In genomic region chr14:79516243-79516610, GRCm38 (mm10) we compare ENCODE assay signal across 11 mouse cellular contexts. TPM values are rescaled to one million over a fixed set of nuclear protein-coding genes. Genes with fewer than 3 reads are reported as not detected.
DNase-seq lines count a peak whose midpoint lies in the region; ATAC-seq and TF ChIP-seq lines count a peak whose summit lies in the region.
"Had no signal": no experiment of that assay in that cellular context is flagged by ENCODE, and none has a peak within 500 bp of the region (broad histone marks: within the 10 kb centered on the region; RNA-seq: fewer than 3 reads in every experiment).

No protein-coding gene starts in this region.

- H3K4me3 ChIP-seq in kidney, postnatal 0 days (replicated peaks; ENCODE audit: low read depth, low read length), result 0 out of 2 replicates have a peak overlapping the region, but pooled peaks have one; percentile 12
- H3K4me3 ChIP-seq in bone marrow, adult 2 months (replicated peaks; ENCODE audit: control insufficient read depth, low read depth, low read length), result peak overlapping the region; percentile 66
- H3K4me3 ChIP-seq in liver, embryonic 16.5 days (ENCODE audit: low read depth, low read length), result peak overlapping the region; percentile 53

- DNase-seq in kidney, postnatal 0 days (ENCODE audit: low spot score), result no peak
- DNase-seq in kidney, postnatal 25 days, result no peak
- DNase-seq in A20 (ENCODE audit: low read depth, low spot score), result peak; percentile 70
- DNase-seq in layer of hippocampus, adult 8-10 months (ENCODE audit: low spot score in 2 of 2), result no peak
- DNase-seq in cerebellum, adult 8-10 months, result no peak
- DNase-seq in left cerebral cortex, postnatal 25 days (ENCODE audit: low spot score in 2 of 2), result no peak
- DNase-seq: forebrain, postnatal 0 days; kidney, postnatal 14 days had no signal

- H3K4me2 ChIP-seq in kidney, postnatal 0 days (ENCODE audit: low read length), result peak overlapping the region; percentile 33
- H3K4me2 ChIP-seq in liver, embryonic 16.5 days (ENCODE audit: low read depth, low read length), result peak overlapping the region; percentile 58

- peak overlapping the region; percentile 23; the same call in 1 of the 2 replicates for H3K9ac ChIP-seq in kidney, postnatal 0 days (ENCODE audit: low read depth, low read length)
- peak overlapping the region; percentile 42 for H3K9ac ChIP-seq in liver, embryonic 16.5 days (ENCODE audit: low read depth, low read length)
- H3K9ac ChIP-seq: forebrain, postnatal 0 days had no signal

- H3K27ac ChIP-seq in kidney, postnatal 0 days, result peak overlapping the region; percentile 82; the same call in 1 of the 2 replicates
- peak overlapping the region; percentile 21; the same call in 1 of the 2 replicates for H3K27ac ChIP-seq in bone marrow, adult 2 months (ENCODE audit: control insufficient read depth, insufficient read depth, low read depth, low read length, poor library complexity)
- H3K27ac ChIP-seq in liver, embryonic 16.5 days (ENCODE audit: low read length), result peak overlapping the region; percentile 72

- H3K27me3 ChIP-seq in kidney, postnatal 0 days (ENCODE audit: insufficient read depth, low read length), result no peaks in the 10 kb centered on the region
- H3K27me3 ChIP-seq in liver, embryonic 16.5 days (ENCODE audit: control insufficient read depth, insufficient read depth, low read depth, low read length), result no peaks in the 10 kb centered on the region
- H3K27me3 ChIP-seq: Patski had no signal

- intact Hi-C loops in left cerebral cortex, postnatal 25 days (cut with DNase I), result no loop called here

- no peaks in the 10 kb centered on the region for H3K9me3 ChIP-seq in kidney, postnatal 0 days (replicated peaks; ENCODE audit: low read length)
- H3K9me3 ChIP-seq in liver, embryonic 16.5 days (replicated peaks; ENCODE audit: control insufficient read depth, low read length), result no peaks in the 10 kb centered on the region

- H3K36me3 ChIP-seq in kidney, postnatal 0 days (ENCODE audit: insufficient read depth, low read length), result no peaks in the 10 kb centered on the region
- no peaks in the 10 kb centered on the region for H3K36me3 ChIP-seq in liver, embryonic 16.5 days (ENCODE audit: control insufficient read depth, insufficient read depth)

- peaks cover 10% of the 10 kb centered on the region; the same call in 1 of the 2 replicates for H3K4me1 ChIP-seq in kidney, postnatal 0 days (replicated peaks; ENCODE audit: insufficient read depth, low read length)
- H3K4me1 ChIP-seq in bone marrow, adult 2 months (ENCODE audit: control insufficient read depth, insufficient read depth, low read length), result no peaks in the 10 kb centered on the region; the same call in 1 of the 2 replicates
- peaks cover 52% of the 10 kb centered on the region for H3K4me1 ChIP-seq in liver, embryonic 16.5 days (ENCODE audit: control insufficient read depth, low read depth, low read length)

- TF ChIP-seq CTCF in kidney, postnatal 0 days (IDR thresholded peaks at IDR 0.05; ENCODE audit: low read depth), result no peak
- TF ChIP-seq CTCF in bone marrow, adult 2 months (IDR thresholded peaks at IDR 0.05; ENCODE audit: control insufficient read depth, insufficient read depth, low read length), result no peak

- no peak for ATAC-seq in kidney, postnatal 0 days (replicated peaks; ENCODE audit: low FRiP score, low read depth)
- no peak for ATAC-seq in liver, embryonic 16.5 days (ENCODE audit: low read depth)
- ATAC-seq: forebrain, postnatal 0 days; Patski had no signal

- no peak for TF ChIP-seq POLR2A in bone marrow, adult 2 months (IDR thresholded peaks at IDR 0.05; ENCODE audit: borderline replicate concordance, control insufficient read depth, low read depth, low read length)

- whole genome bisulfite sequencing in kidney, postnatal 0 days, result 77% methylated on average over 5 of the region's 5 CpGs
- WGBS in bone marrow, adult 2 months, result 1% methylated on average over 5 of the region's 5 CpGs
- 16% methylated on average over 5 of the region's 5 CpGs for WGBS in liver, embryonic 16.5 days (ENCODE audit: insufficient replicate concordance)

RNA-seq across cellular contexts. Expression of gene Wbp4, which starts 34.9 kb away (rescaled TPM):
- 46.8 and 47.6 TPM in 2 replicates for polyA plus RNA-seq in kidney, postnatal 0 days (2015; fragmentation: Nextera tagmentation; extraction: Ambion mirVana)
- polyA plus RNA-seq in bone marrow, adult 2 months (2011; ENCODE audit: insufficient read depth, insufficient read length, low replicate concordance, missing spikeins), result 22.6 and 24.5 TPM in 2 replicates
- polyA plus RNA-seq in liver, embryonic 16.5 days (2015; fragmentation: Nextera tagmentation; extraction: Ambion mirVana), result 13.0 and 13.1 TPM in 2 replicates
- 10 to 100 TPM; 47.9 to 53.4 (median 48.8) TPM for total RNA-seq in layer of hippocampus, adult 8-10 months (2022)
- 10 to 100 TPM; 46.2 to 48.4 TPM for total RNA-seq in left cerebral cortex, postnatal 25 days (2021)

RNA-seq across cellular contexts. Expression of gene Elf1, which starts 35.2 kb away (rescaled TPM):
- 18.2 and 18.3 TPM in 2 replicates for polyA plus RNA-seq in kidney, postnatal 0 days (2015; fragmentation: Nextera tagmentation; extraction: Ambion mirVana)
- polyA plus RNA-seq in bone marrow, adult 2 months (2011; ENCODE audit: insufficient read depth, insufficient read length, low replicate concordance, missing spikeins), result 20.1 and 22.6 TPM in 2 replicates
- polyA plus RNA-seq in liver, embryonic 16.5 days (2015; fragmentation: Nextera tagmentation; extraction: Ambion mirVana), result 7.8 and 8.8 TPM in 2 replicates
- 1 to 10 TPM; 4.2 to 7.9 (median 6.2) TPM for total RNA-seq in layer of hippocampus, adult 8-10 months (2022)
- 1 to 10 TPM; 4.1 to 4.4 TPM for total RNA-seq in left cerebral cortex, postnatal 25 days (2021)

Comparison
In these comparisons a context has a peak if more than half of its experiments do, and no peak if none do; other contexts are left out.
1. H3K27ac ChIP-seq: peak in every context shown above with its lines; median percentile 82 in kidney, postnatal 0 days; 72 in liver, embryonic 16.5 days; 21 in bone marrow, adult 2 months.
2. H3K4me3 ChIP-seq: peak in every context shown above with its lines; median percentile 66 in bone marrow, adult 2 months; 53 in liver, embryonic 16.5 days; 12 in kidney, postnatal 0 days.